Mouse (Mus musculus) G1E (cell line): ENCODE data around the gene Prrg2.

Experiments used
- CTCF ChIP-seq: IDR thresholded peaks from 2 replicates; pipeline ENCODE4 v1.5.1; 2012; ENCODE audit warnings: low read depth, low read length, inconsistent platforms, mixed read lengths
- GATA1 ChIP-seq: IDR thresholded peaks from 2 replicates; pipeline ENCODE4 v1.6.1; 2012; ENCODE audit warnings: borderline replicate concordance, low read length, inconsistent platforms, mixed read lengths

DNA sequence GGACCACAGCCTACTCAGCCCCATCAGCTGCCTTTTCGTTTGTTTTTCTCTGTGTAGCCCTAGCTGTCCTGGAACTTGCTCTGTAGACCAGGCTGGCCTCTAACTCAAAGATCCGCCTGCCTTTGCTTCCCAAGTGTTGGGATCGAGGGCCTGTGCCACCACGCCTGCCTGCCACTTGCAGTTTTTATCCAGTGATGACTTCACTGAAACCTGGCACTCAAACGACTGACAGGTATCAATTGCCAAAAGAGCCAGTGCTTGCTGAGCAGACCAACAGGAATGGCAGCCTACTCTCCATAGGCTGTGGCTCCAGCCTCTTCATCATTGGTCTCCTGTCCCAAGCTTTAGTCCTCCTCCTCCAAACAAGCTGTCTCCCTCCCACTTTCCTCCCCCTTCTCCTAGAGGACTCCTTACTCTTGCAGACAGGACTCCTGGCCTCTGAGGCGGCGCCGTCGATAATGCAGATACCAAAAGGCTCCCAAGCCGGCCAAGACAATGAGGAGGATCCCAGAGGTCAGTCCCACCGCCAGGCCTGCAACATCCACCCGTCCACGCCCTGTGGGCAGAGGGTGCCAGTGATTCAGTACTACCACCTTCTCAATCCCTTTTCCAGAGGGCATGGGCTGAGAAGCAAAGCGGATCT lies 6.0 kb downstream of the Prrg2 start:
- no peak for TF ChIP-seq CTCF
- TF ChIP-seq GATA1: no peak
